ENCODE assay signal across 31 mouse cellular contexts in genomic region chr4:107221524-107221923, GRCm38 (mm10). TPM values are rescaled to one million over a fixed set of nuclear protein-coding genes. Genes with fewer than 3 reads are reported as not detected.
A peak's percentile ranks its signal among the peaks of the same experiment; 100 is the strongest.
DNase-seq lines count a peak whose midpoint lies in the region; TF ChIP-seq lines count a peak whose summit lies in the region.
"Had no signal": no experiment of that assay in that cellular context is flagged by ENCODE, and none has a peak within 500 bp of the region (broad histone marks: within the 10 kb centered on the region; RNA-seq: fewer than 3 reads in every experiment).

No protein-coding gene starts in this region.

- no peak overlapping the region for H3K27ac ChIP-seq in heart, embryonic 10.5 days
- H3K27ac ChIP-seq in layer of hippocampus, adult 2 months, result no peak overlapping the region
- H3K27ac ChIP-seq: forebrain, embryonic 10.5 days; hindbrain, embryonic 14.5 days; liver, embryonic 12.5 days had no signal

- DNase-seq in heart, postnatal 10 days, result peak; percentile 25 to 29
- no peak for DNase-seq in heart, embryonic 10.5 days (ENCODE audit: low spot score)
- DNase-seq in urinary bladder, postnatal 14 days (ENCODE audit: low spot score), result peak; percentile 21
- no peak for DNase-seq in urinary bladder, postnatal 25 days (ENCODE audit: low spot score)
- DNase-seq in cerebellum, postnatal 25 days, result peak; percentile 36 to 40
- no peak for DNase-seq in layer of hippocampus, adult 2 months (ENCODE audit: low spot score in 2 of 2)
- DNase-seq in kidney, postnatal 4 days, result no peak
- DNase-seq: adrenal gland, postnatal 25 days; forebrain, postnatal 0 days; gastrocnemius, postnatal 25 days; heart, adult 18-20 months; heart, postnatal 4 days; kidney, adult 8-10 months; kidney, postnatal 10 days; layer of hippocampus, postnatal 36 days; lung, embryonic 14.5 days; lung, postnatal 4 days; midbrain, embryonic 14.5 days; retina, postnatal 1 day; right cerebral cortex, postnatal 25 days; spleen, adult 18-20 months had no signal

- peaks cover 8% of the 10 kb centered on the region for H3K4me1 ChIP-seq in heart, embryonic 10.5 days
- H3K4me1 ChIP-seq: forebrain, embryonic 10.5 days had no signal

- no peak overlapping the region for H3K4me3 ChIP-seq in heart, embryonic 10.5 days
- H3K4me3 ChIP-seq in layer of hippocampus, adult 2 months, result no peak overlapping the region
- H3K4me3 ChIP-seq: forebrain, embryonic 10.5 days; liver, embryonic 12.5 days had no signal

- no peaks in the 10 kb centered on the region for H3K9me3 ChIP-seq in heart, embryonic 10.5 days
- H3K9me3 ChIP-seq: forebrain, embryonic 10.5 days; liver, embryonic 12.5 days had no signal

- H3K36me3 ChIP-seq in heart, embryonic 10.5 days, result no peaks in the 10 kb centered on the region
- H3K36me3 ChIP-seq: forebrain, embryonic 10.5 days; liver, embryonic 12.5 days had no signal

- intact Hi-C loops in heart, postnatal 10 days (cut with DNase I), result no loop called here

- TF ChIP-seq CTCF in layer of hippocampus, adult 2 months (conservative IDR thresholded peaks at IDR 0.05), result no peak

- peaks cover 16% of the 10 kb centered on the region; the same call in 1 of the 2 replicates for H3K27me3 ChIP-seq in heart, embryonic 10.5 days (ENCODE audit: insufficient read depth, poor library complexity, severe bottlenecking)
- H3K27me3 ChIP-seq: liver, embryonic 12.5 days had no signal

- WGBS in heart, embryonic 10.5 days, result 89% methylated on average over 5 of the region's 5 CpGs

RNA-seq across cellular contexts. Expression of gene Ldlrad1, which starts 12.5 kb away (rescaled TPM):
- not detected for total RNA-seq in heart, postnatal 10 days (2021)
- not detected in 2 replicates for polyA plus RNA-seq in heart, embryonic 10.5 days (2016; fragmentation: Nextera tagmentation; extraction: Ambion mirVana)
- total RNA-seq in layer of hippocampus, adult 2 months (2021), result not detected
- total RNA-seq: forebrain, postnatal 0 days; gastrocnemius, postnatal 25 days; heart, postnatal 4 days; layer of hippocampus, postnatal 36 days; left cerebral cortex, postnatal 10 days; megakaryocyte-erythroid progenitor cell, adult 5-6 weeks had no signal
- polyA plus RNA-seq: brain, embryonic 14.5 days; C2C12; forebrain, embryonic 10.5 days; forebrain, postnatal 0 days; heart, embryonic 14.5 days; hindbrain, embryonic 14.5 days; limb, embryonic 11.5 days; liver, embryonic 12.5 days; lung, embryonic 14.5 days; midbrain, embryonic 14.5 days; neural tube, embryonic 11.5 days had no signal

RNA-seq across cellular contexts. Expression of gene Lrrc42, which starts 31.8 kb away (rescaled TPM):
- total RNA-seq in heart, postnatal 10 days (2021), result 10 to 100 TPM; 16.4 to 21.6 TPM
- 81.7 and 86.6 TPM in 2 replicates for polyA plus RNA-seq in heart, embryonic 10.5 days (2016; fragmentation: Nextera tagmentation; extraction: Ambion mirVana)
- total RNA-seq in layer of hippocampus, adult 2 months (2021), result 10 to 100 TPM; 31.7 to 33.4 TPM

RNA-seq across cellular contexts. Expression of gene Hspb11, which starts 31.9 kb away (rescaled TPM):
- total RNA-seq in heart, postnatal 10 days (2021), result 10 to 100 TPM; 16.3 to 16.8 TPM
- 39.4 and 43.4 TPM in 2 replicates for polyA plus RNA-seq in heart, embryonic 10.5 days (2016; fragmentation: Nextera tagmentation; extraction: Ambion mirVana)
- total RNA-seq in layer of hippocampus, adult 2 months (2021), result 10 to 100 TPM; 22.9 to 26.0 TPM

RNA-seq across cellular contexts. Expression of gene Tceanc2, which starts 42.6 kb away (rescaled TPM):
- 10 to 100 TPM; 14.1 to 17.6 TPM for total RNA-seq in heart, postnatal 10 days (2021)
- 17.8 and 21.3 TPM in 2 replicates for polyA plus RNA-seq in heart, embryonic 10.5 days (2016; fragmentation: Nextera tagmentation; extraction: Ambion mirVana)
- 10 to 100 TPM; 14.6 to 18.0 TPM for total RNA-seq in layer of hippocampus, adult 2 months (2021)

RNA-seq across cellular contexts. Expression of gene Tmem59, which starts 43.3 kb away (rescaled TPM):
- total RNA-seq in heart, postnatal 10 days (2021), result 100 to 1,000 TPM; 170 TPM
- 292 and 299 TPM in 2 replicates for polyA plus RNA-seq in heart, embryonic 10.5 days (2016; fragmentation: Nextera tagmentation; extraction: Ambion mirVana)
- total RNA-seq in layer of hippocampus, adult 2 months (2021), result 100 to 1,000 TPM; 207 TPM

Comparison
In these comparisons a context has a peak if more than half of its experiments do, and no peak if none do; other contexts are left out.
1. DNase-seq: peak in heart, postnatal 10 days (2 of 2), urinary bladder, postnatal 14 days (single experiment) and cerebellum, postnatal 25 days (2 of 2); none in heart, embryonic 10.5 days (single experiment), urinary bladder, postnatal 25 days (single experiment), layer of hippocampus, adult 2 months (0 of 2) and kidney, postnatal 4 days (0 of 2).